Mouse (Mus musculus) cerebellum, adult 9-10 months (tissue): ENCODE results near the gene Kif3a.

Experiments used
- DNase-seq: peaks from one replicate; pipeline ENCODE4 v3.0.0; 2022

The Kif3a gene

DNA sequence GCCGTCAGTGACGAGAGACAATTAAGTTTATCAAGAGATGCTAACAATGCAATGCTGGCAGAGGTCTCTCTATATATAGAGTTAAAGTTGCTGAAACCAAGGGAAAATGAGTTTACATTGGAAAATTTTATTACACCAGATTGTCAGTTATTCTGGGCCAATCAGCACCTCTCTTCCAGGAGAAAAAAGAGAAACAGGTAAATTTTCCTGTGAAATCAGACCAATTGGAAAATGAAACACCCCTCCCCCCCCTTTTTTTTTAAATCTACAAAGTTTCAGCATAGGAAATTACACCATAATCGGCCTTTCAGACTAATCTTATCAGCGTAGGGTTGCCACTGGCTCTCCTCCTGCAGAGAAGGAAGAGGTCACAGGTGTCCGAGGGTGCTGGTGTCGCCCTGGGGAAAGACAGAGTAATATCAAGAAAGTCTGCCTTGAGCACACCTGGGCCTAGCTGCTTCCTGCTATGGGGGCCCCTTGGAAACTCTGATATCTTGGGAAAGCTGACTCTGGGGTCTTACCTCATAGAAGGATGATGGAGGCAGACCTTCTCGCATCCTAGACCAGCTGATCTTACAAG is 51.5 kb downstream of the Kif3a start, which contains the start of gene Il4:
Gene Il4 (minus strand): TSS at position 51 of the 580 bp plus-strand sequence.
- DNase-seq, result no peak

DNA sequence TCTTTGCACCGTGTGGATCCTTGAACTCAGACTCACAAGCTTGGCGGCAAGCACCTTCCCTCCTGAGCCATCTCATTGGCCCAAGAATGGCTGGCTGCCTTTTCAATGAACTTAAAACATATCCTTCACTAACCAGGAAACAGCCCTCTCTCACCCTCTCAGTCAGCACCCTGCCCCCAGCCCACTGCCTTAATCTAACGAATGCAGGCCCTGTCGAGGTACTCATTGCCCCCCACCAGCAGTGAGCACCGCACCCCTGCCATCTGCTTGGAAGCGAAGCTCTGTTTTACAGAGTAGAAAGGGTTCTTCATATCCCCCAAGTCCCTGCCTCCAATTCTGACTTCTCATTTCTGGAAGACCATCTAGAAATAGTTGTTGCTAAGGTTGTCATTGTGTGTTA is 52.2 kb downstream of the Kif3a start:
- DNase-seq, result no peak

- DNase-seq, result no peak
Measured at GRCm38 (mm10) chr11:53620094-53620493, 52.9 kb downstream of the Kif3a start.

DNA sequence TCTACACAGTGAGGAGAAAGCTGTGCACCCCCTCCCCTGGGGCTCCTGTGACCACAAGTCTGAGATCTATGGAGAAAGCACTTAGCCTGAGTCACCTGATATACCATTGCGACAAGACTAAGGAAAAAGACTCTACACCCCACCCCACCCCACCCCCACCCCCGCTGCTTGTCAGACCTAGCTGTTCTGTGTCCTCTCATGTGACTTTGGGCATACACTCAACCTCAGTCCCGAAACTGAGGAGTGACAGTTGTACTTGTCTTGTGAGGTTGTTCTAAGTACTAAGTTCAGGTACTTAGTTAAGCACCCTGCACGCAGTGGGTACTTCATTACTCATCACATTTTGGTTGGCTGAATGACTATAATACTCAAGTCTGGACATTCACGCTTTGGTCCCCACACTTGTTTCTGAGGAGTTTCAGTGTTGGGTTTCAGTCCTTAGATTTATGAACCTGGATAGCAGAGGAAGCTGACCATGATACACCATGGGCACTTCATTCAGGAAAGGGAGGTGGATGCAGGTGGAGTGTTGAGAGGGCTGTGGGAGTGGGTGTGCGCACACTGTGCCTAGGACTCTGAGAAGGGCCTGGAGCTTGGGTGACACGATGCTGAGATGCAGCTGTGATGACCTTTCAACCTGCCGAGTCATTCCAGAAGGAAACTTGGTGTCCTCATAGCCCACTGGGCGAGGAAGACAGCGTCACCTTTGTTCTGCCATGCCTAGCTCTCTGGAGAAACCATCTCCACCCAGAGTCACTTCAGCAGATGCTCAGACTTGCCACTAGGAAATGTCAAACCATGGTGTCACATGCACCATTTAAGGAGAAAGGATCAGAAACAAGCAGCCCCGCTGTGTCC is 54.6 kb downstream of the Kif3a start:
- no peak for DNase-seq

- DNase-seq, result no peak
Measured at GRCm38 (mm10) chr11:53622440-53622806, 55.2 kb downstream of the Kif3a start.

GRCm38 (mm10) chr11:53623573-53623972 is 56.4 kb downstream of the Kif3a start:
- DNase-seq, result no peak

GRCm38 (mm10) chr11:53624124-53624523 is 56.9 kb downstream of the Kif3a start:
- DNase-seq, result no peak

DNA sequence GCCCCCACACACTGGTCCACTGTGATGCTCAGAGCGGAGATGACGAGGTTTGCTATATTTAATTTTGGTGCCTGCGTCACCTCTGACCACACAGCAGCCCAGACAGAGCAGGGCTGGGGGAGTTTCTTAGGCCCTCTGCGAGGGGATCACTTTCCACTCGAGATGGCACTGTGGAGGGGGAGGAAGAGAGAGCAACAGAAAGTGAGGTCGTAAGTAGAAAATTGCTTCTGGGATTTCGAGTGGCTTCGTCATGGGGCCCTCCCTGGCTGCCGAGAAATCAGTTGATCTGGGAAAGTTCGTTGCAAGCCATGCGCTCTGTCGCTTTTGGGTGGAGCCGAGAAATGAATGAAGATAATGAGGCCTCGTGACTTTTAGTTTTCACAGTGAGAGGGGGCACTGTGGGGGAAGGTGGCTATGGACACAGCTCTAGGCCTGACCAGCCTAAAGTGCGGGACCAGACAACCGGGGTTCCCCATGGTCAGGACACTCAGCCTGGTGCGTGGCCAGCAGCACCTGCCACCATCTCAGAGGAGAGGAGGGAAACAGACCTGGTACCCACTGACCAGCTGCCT is 59.7 kb downstream of the Kif3a start:
- no peak for DNase-seq

DNA sequence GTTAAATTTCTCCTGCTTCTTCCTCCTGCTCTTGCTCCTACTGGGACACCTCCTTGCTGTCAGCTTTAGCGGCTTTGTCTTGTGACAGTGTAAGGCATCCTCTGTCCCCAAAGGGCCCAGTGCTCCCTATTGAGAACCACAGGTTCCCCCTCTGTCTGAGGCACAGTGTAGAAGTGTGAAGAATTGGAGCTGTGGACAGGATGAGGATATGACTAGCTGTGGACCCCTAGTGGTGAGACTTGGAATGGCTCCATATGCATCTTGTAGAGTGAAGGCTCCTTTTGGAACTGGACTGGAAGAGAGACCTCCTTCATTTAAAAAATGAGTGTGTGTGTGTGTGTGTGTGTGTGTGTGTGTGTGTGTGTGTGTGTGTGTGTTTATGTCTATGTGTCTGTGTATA is 60.7 kb downstream of the Kif3a start:
- DNase-seq, result peak; percentile 86

DNA sequence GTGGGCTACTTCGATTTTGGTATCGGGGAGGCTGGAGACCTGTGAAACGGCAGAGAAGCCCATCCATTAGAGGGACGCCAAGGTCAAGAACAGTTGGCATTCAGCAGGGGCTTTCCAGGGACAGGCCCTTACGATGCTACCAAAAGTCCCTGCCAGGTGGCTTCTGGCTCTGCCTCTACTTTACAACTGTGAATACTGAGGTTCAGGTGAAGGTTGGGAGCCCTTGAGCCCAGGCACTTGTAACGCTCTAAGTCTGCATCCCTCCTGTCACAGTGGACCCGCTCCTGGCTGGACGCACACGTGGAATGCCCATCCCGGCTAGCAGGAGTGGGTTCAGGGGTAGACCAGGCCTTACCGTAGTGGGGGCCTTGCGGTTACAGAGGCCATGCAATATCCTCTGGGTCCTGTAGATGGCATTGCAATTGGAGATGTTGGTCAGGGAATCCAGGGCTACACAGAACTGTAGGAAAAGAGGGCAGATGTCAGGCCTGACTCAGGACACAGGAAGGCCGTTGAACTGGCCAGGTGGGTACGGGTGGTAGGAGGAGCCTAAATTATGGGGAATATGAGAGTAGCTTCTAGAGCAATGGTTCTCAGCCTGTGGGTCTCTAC is 65.0 kb downstream of the Kif3a start:
- DNase-seq, result no peak

- DNase-seq, result no peak
Measured at GRCm38 (mm10) chr11:53633644-53634043, 66.5 kb downstream of the Kif3a start.

DNA sequence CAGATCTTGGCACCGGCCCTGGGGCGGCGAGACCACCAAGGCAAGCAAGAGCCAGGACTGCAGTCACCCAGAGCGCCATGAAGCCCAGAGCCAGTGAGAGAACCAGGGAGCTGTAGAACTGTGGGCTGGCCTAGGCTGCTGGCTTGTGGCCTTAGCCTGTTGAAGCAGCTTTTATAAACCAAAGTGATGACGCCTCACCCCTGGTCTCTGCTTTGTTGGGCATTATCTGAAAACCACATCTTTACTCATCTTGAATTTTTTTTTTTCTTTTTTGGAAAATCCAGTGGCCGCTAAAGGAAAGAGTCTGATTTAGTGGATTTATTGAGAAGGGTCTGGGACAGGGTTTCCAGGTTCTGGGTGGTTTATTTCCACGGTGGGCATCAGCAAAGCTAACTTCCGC is 67.4 kb downstream of the Kif3a start, which contains the start of gene Il13:
Gene Il13 (minus strand): TSS at position 147 of the 400 bp plus-strand sequence.
- DNase-seq, result no peak

DNA sequence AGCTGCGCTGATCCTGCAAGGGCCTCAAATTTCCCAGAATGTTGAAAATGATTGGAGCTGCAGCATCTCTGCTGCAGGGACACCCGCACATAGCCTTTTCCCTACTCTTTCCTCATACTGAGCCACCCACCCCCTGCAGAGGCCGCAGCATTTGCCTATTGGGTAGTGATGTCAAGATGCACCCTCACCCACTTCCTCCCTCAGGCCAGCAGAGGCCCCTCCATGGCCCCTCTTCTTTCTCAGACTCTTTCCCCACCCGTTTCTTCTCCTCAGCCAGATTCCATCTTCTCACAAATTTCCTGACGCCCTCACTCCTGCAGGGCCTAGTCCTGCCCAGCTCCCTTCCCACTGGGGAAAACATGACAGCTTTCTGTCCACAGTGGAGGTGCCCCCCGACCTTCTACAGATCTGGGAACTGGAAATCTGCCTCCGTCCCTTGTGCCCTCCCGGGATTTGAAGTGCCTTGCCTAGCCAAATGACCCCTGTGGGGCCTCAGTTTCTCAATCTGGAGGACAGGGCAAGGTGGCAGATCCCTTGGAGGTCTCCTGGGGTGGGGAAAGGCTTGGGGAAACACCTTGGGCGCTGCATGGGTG is 68.5 kb downstream of the Kif3a start:
- no peak for DNase-seq

DNA sequence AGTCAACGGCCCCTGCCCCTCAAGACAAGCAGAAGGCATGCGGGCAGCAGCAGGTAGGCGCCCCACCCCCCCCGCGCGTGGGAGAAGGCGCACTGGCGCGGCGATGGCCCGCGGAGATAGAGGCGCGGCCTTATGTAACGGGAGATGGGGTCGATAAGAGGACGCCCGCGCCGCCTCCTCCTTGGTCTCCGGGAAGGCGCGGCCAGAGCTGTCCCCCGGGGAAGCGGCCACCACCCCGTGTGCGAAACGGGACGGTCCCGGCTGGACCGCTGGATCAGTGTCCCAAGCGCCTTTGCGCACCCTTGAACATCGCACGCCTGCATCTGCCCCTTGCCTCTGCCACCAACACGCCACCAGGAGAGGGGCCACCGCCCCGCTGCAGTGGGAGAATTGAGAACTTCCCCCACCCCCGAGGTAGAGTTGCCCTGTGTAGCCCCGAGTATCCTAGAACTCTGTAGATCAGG is 69.0 kb downstream of the Kif3a start:
- DNase-seq, result peak; percentile 17

DNA sequence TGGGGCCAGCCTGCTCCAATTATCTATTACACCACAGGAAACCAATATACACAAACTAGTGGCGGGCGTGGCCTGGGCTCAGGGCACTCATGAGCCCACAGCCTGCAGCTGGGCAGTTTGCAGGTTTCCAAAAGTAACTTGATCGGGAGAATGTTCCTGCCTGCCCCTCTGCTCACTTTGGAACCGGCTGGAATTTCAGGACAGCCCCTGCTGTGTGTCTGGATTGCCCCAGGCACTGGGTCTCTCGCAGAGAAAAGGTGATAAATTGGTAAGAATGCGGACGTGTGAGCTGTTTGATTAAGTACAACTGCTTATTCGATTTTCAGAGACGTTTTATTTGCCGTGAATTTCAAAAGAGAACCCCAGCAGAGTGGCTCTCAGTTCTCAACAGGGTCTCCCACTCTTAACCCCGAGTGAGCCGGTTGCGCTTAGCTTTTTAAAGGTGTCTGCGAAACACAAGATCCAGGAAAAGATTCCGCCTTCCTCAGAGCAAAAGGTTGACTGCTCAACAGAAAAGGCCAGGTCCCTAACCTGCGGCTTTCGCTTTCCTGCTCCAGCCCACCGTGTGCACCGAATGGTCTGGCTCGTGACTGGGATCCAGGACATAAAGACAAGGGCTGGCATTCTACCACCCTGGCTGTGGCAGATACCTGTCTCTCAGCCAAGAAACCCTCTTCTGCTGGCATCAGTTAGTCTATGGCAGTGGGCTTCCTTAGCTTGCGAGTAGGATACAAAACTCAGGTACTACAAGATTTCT is 70.0 kb downstream of the Kif3a start:
- no peak for DNase-seq

DNA sequence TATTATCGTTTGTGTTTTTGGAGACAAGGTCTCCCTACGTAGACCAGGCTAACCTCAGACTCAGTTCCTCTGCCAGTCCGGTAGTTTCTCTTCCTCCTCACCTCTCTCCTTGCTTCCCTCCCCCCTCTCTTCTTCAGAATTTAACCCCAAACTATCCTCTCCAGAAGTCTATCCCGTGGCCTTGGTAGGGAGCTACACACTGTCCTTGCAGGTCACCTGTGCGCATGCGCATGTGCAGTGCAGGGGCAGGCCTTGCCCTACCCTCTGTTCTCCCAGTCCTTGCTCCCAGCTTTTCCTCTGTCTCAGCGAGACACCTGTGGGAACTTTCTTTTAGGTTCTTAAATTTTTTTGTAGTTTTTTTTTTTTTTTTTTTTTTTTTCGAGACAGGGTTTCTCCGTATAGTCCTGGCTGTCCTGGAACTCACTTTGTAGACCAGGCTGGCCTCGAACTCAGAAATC is 70.7 kb downstream of the Kif3a start:
- DNase-seq, result no peak

- DNase-seq, result no peak
Measured at GRCm38 (mm10) chr11:53642744-53643279, 75.6 kb downstream of the Kif3a start.

DNA sequence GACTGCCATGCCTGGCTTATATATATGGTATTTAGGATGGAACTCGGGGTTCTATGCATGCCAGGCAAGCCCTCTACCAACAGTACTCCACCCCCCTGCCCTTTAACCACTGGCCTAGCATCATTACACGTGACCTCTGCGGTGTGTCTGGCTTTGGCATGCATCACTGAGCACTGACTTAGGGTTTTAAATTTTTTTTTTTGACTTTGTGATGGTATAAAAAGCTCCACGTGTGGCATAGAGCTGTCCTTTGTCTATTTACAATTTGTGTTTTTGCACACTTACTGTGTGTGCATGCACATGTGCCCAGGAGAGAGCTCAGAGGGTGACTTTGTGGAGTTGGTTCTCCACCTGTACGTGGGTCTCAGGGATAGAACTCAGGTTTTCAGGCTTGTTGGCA is 76.8 kb downstream of the Kif3a start:
- DNase-seq, result no peak

DNA sequence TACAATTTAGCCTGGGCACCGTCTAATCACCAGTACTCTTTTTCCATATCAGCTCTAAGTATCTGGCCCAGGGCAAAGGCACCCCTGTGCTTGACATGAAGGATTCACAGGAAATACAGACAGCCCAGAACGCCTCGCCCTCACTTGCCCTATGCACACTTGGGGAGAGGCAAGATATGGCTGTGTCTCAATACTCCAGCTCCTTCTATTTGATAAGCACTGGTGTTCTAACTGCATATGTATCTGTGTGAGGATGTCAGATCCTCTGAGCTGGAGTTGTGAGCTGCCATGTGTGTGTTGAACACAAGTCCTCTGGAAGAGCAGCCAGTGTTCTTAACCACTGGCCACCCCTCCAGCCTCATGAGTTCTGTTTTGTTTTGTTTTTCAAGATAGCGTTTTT is 84.3 kb downstream of the Kif3a start:
- DNase-seq, result no peak
